Mouse (Mus musculus) lung, postnatal 0 days (tissue): ENCODE results near the gene Trak1.

Experiments
- CTCF ChIP-seq: IDR thresholded peaks from 2 replicates; pipeline ENCODE4 v1.5.1; 2016; ENCODE audit warnings: antibody characterized with exemption, mild to moderate bottlenecking
- EP300 ChIP-seq: IDR thresholded peaks from 2 replicates; pipeline ENCODE4 v1.6.1; 2016; ENCODE audit warnings: antibody characterized with exemption, mild to moderate bottlenecking, control low read depth

DNA sequence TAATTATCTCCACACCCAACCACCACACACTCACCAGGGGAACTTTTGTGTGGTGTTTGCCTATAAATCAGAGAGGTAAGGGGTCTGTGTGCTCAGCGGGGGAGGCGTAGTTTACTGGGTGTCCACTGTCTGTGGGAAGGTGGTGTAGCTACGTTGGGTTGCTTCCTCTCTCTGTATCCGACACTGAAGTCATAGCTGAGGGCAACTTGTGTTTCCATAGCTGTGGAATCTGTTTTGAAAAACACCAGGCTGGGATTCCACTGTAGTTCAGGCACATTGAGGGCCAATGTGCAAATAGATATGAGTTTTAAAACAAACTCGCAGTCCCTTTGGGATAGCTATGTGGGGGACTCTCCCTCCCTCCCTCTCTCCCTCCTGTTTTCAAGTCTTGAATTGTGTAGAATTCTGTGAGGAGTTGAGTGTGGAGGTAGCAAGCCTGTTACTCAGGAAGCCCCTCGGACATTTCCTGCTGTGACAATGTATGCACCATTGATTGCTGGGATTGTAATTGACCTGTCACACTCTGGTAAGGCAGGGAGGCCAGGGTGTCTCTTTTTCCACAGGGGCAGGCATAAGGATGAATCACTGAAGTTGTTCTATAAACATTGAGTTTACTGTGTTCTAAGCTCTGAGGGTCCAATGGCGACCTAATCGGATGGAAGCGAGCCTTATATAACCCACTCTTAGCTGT, 54.2 kb downstream of the Trak1 start:
- TF ChIP-seq CTCF (no peak), EP300 (no peak; the same call in 1 of the 2 replicates)
